Mouse (Mus musculus): Measurements from ENCODE around the gene Hscb. TPM values are rescaled to one million over a fixed set of nuclear protein-coding genes. Genes with fewer than 3 reads are reported as not detected.
A peak's percentile ranks its signal among the peaks of the same experiment; 100 is the strongest.

Hscb gene
- polyA plus RNA-seq, 1 experiment from 2014 or later: 8.9 TPM

DNA sequence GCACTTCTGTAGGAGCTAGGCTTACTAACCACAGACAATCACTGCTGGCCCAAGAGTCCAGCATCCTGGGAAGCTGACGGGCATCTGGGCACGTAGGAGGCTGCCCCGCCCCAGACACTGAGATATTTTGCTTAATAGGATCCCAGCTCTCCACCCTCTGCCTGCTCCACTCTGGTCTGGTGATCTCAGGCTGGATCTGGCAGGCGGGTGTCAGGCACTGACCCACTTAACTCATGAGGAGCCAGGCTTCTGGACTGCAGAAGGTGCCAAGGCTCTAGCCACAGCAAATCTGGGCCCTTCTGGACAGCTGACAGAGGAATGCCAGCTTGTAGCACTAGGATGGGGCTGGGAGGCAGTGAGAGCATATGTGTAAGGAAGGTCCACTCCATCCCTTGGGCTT lies 37.4 kb downstream of the Hscb start:
- Histone ChIP-seq H3K4me1 (ENCODE audit: control insufficient read depth, insufficient read depth, low read length) (peaks cover 13% of the 10 kb centered on the region), H3K27me3 (ENCODE audit: control insufficient read depth, insufficient read depth, low read length) (no peaks in the 10 kb centered on the region), H3K36me3 (ENCODE audit: control insufficient read depth, insufficient read depth, low read length) (peaks cover 74% of the 10 kb centered on the region), H3K4me3 (replicated peaks; ENCODE audit: low read depth, low read length) (no peak overlapping the region), H3K4me2 (ENCODE audit: low read length) (no peak overlapping the region), H3K9me3 (ENCODE audit: control insufficient read depth, low read length) (no peaks in the 10 kb centered on the region), H3K9ac (replicated peaks; ENCODE audit: low read length) (no peak overlapping the region), H3K27ac (replicated peaks; ENCODE audit: low read depth, low read length) (no peak overlapping the region)
- WGBS: 88% methylated on average over 4 of the region's 4 CpGs
- DNase-seq: no peak
- ATAC-seq (ENCODE audit: low FRiP score, low TSS enrichment): no peak

DNA sequence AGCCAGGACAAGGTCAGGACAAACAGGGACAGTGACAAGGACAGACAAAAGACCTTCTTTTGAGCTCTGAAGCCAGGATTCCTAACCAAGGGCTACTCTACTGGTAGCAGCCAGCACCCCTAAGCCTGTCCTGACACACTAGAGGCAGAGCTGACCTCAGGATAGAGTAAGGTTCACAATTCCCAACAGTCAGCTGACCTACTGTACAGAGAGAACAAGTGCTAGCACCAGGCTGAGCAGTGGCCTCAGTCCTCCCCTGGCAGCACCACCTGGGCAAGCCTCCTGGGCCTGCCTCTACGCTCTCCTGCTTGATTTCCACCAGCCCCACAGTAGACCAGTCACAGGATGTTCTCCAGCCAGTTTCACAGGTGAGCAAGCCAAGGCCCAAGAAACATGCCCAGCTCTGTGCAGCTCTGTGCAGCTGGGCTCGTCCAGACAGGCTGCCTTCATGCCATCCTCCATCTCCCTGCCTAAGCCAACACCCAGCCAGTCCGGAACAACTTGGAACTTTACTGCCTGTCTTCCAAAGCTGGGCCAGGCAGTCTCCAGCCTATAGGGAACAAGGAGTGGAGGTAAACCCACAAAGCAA lies 38.4 kb downstream of the Hscb start:
- Histone ChIP-seq H3K9ac (replicated peaks; ENCODE audit: low read length) (no peak overlapping the region), H3K27ac (replicated peaks; ENCODE audit: low read depth, low read length) (no peak overlapping the region), H3K27me3 (ENCODE audit: control insufficient read depth, insufficient read depth, low read length) (no peaks in the 10 kb centered on the region), H3K9me3 (ENCODE audit: control insufficient read depth, low read length) (no peaks in the 10 kb centered on the region), H3K36me3 (ENCODE audit: control insufficient read depth, insufficient read depth, low read length) (peaks cover 74% of the 10 kb centered on the region), H3K4me2 (ENCODE audit: low read length) (no peak overlapping the region), H3K4me3 (replicated peaks; ENCODE audit: low read depth, low read length) (no peak overlapping the region), H3K4me1 (ENCODE audit: control insufficient read depth, insufficient read depth, low read length) (peaks cover 4% of the 10 kb centered on the region; the same call in 1 of the 2 replicates)
- DNase-seq (no peak), ATAC-seq (ENCODE audit: low FRiP score, low TSS enrichment) (no peak)
- WGBS: 89% methylated on average over 3 of the region's 3 CpGs

DNA sequence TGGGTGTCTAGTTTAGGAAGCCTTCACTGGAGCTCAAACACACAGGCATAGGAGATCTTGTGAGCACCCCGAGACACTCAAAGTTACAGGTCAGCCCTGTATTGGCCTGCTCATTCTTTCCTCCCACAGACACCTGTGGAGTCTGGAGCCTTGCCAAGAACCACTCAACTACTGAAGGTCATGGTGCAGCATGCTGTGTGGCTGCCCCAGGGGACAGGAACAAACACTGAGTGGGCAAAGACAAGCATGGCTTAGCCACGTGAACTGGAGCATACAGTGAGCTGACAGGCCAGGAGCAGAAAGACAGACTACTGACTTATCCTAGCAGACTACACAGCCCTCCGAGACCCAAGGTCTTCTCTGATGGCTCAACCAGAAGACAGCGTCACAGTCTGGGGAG lies 41.9 kb downstream of the Hscb start:
- Histone ChIP-seq H3K36me3 (ENCODE audit: control insufficient read depth, insufficient read depth, low read length) (peaks cover 91% of the 10 kb centered on the region), H3K27ac (replicated peaks; ENCODE audit: low read depth, low read length) (no peak overlapping the region), H3K9me3 (ENCODE audit: control insufficient read depth, low read length) (no peaks in the 10 kb centered on the region), H3K9ac (replicated peaks; ENCODE audit: low read length) (no peak overlapping the region), H3K4me3 (replicated peaks; ENCODE audit: low read depth, low read length) (no peak overlapping the region), H3K4me1 (ENCODE audit: control insufficient read depth, insufficient read depth, low read length) (no peaks in the 10 kb centered on the region), H3K4me2 (ENCODE audit: low read length) (no peak overlapping the region), H3K27me3 (ENCODE audit: control insufficient read depth, insufficient read depth, low read length) (no peaks in the 10 kb centered on the region)
- no peak for DNase-seq
- WGBS: 79% methylated on average over 4 of the region's 4 CpGs
- ATAC-seq (ENCODE audit: low FRiP score, low TSS enrichment): no peak

DNA sequence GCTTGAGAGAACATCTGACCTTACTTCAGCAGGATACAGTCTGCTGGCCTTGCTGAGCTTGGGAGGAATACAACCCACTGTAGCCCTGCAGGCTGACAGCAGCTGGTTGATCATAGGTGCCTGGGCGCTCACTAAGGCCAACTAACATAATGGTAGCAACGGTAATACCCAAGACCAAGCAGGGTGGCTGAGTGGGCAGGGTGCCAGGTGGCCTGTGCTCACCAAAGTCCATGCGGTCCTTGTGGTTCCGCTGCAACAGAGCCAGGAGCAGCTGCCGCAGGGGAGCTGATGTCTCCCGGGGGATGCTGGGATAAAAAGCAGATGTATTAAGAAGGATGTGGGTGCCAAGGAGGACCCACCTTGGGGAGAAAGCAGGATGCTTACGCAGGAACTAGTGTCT lies 45.2 kb downstream of the Hscb start:
- no peaks in the 10 kb centered on the region for H3K27me3 ChIP-seq (ENCODE audit: control insufficient read depth, insufficient read depth, low read length)
- H3K4me3 ChIP-seq (replicated peaks; ENCODE audit: low read depth, low read length): no peak overlapping the region
- H3K36me3 ChIP-seq (ENCODE audit: control insufficient read depth, insufficient read depth, low read length): peaks cover 100% of the 10 kb centered on the region
- 91% methylated on average over 7 of the region's 7 CpGs for WGBS
- no peaks in the 10 kb centered on the region for H3K9me3 ChIP-seq (ENCODE audit: control insufficient read depth, low read length)
- H3K4me2 ChIP-seq (ENCODE audit: low read length): no peak overlapping the region
- DNase-seq: no peak
- no peaks in the 10 kb centered on the region for H3K4me1 ChIP-seq (ENCODE audit: control insufficient read depth, insufficient read depth, low read length)
- H3K27ac ChIP-seq (replicated peaks; ENCODE audit: low read depth, low read length): no peak overlapping the region
- H3K9ac ChIP-seq (replicated peaks; ENCODE audit: low read length): no peak overlapping the region
- ATAC-seq (ENCODE audit: low FRiP score, low TSS enrichment): no peak

DNA sequence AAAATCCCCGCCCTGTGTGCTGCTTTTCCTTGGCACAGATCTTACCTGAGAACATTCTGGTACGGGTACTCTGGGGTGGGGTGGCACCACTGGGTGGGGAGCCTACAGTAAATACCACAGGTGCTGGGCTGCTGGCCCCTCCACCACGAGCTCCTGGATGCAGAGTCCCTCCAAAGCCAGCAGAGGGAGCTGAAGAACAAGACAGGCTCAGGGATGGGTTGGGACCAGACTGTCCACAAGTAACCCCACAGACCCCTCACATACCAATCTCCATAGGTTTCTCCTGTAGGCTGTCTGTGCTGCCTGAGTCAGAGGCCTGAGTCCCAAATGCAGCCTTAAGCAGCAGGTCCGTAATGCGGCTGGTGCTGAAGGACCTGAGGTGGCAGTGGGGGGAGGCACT lies 50.9 kb downstream of the Hscb start:
- Histone ChIP-seq H3K4me2 (ENCODE audit: low read length) (no peak overlapping the region), H3K36me3 (ENCODE audit: control insufficient read depth, insufficient read depth, low read length) (peaks cover 90% of the 10 kb centered on the region), H3K27ac (replicated peaks; ENCODE audit: low read depth, low read length) (no peak overlapping the region), H3K4me1 (ENCODE audit: control insufficient read depth, insufficient read depth, low read length) (no peaks in the 10 kb centered on the region), H3K9me3 (ENCODE audit: control insufficient read depth, low read length) (no peaks in the 10 kb centered on the region), H3K27me3 (ENCODE audit: control insufficient read depth, insufficient read depth, low read length) (no peaks in the 10 kb centered on the region), H3K4me3 (replicated peaks; ENCODE audit: low read depth, low read length) (no peak overlapping the region), H3K9ac (replicated peaks; ENCODE audit: low read length) (no peak overlapping the region)
- DNase-seq: peak; percentile 83
- 0 out of 2 replicates have a peak, but pooled peaks have one; percentile 34 for ATAC-seq (ENCODE audit: low FRiP score, low TSS enrichment)
- WGBS: 67% methylated on average over 5 of the region's 5 CpGs

DNA sequence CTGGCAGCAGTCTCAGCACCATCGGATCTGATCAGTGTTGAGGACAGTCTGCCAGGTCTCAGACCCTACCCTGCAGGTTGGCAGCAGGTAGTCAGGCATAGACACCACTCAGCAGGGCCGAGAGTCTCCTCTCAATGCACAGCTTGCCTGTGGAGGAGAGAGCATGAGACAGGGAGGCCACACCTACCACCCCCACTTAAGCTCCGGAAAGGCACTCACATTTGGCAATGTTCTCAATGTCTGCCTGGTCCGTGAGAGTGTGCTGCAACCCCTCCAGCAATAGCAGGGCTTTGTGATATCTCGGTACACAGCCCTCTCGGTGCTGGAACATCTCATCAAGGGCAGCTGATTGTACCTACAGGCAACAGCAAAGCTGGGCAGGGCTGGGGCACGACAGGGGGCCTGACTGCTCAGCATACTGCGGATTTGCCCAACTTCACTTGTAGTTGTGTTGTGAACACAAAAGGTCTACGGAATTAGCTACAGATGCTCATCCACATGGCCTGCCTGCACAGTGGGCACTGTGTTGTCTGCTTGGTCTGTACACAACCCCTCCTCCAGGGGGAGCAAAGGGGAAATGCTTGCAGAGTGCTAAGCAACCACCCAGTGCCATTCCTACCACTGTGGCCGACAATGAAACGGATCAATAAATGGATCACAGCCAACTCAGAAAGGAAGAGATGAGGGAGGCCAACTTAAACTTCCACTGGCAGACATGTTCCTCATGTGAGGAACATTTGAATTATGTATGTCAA lies 53.3 kb downstream of the Hscb start:
- Histone ChIP-seq H3K4me1 (ENCODE audit: control insufficient read depth, insufficient read depth, low read length) (no peaks in the 10 kb centered on the region), H3K4me2 (ENCODE audit: low read length) (no peak overlapping the region), H3K9me3 (ENCODE audit: control insufficient read depth, low read length) (no peaks in the 10 kb centered on the region), H3K9ac (replicated peaks; ENCODE audit: low read length) (no peak overlapping the region), H3K4me3 (replicated peaks; ENCODE audit: low read depth, low read length) (no peak overlapping the region), H3K36me3 (ENCODE audit: control insufficient read depth, insufficient read depth, low read length) (peaks cover 66% of the 10 kb centered on the region), H3K27ac (replicated peaks; ENCODE audit: low read depth, low read length) (no peak overlapping the region), H3K27me3 (ENCODE audit: control insufficient read depth, insufficient read depth, low read length) (no peaks in the 10 kb centered on the region)
- ATAC-seq (ENCODE audit: low FRiP score, low TSS enrichment): no peak; the same call in 1 of the 2 replicates
- no peak for DNase-seq
- 80% methylated on average over 11 of the region's 11 CpGs for WGBS

DNA sequence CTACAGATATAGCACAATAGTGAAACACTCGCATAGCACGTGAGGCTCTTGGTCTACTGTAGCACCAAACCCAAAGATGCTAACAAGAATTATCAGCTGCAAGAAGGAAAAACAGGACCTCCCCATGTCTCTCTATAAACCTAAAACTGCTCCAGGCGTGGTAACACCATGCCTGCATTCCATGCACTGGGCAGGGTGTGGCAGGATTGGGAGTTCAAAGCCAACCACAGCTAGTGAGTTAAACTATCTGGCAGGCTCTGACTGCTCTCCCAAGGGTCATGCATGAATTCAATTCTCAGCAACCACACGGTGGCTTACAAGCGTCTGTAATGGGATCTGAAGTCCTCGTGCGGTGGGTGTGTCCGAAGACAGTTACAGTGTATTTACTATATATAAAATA lies 56.4 kb downstream of the Hscb start:
- Histone ChIP-seq H3K9me3 (ENCODE audit: control insufficient read depth, low read length) (no peaks in the 10 kb centered on the region), H3K4me2 (ENCODE audit: low read length) (no peak overlapping the region), H3K9ac (replicated peaks; ENCODE audit: low read length) (no peak overlapping the region), H3K27me3 (ENCODE audit: control insufficient read depth, insufficient read depth, low read length) (no peaks in the 10 kb centered on the region), H3K27ac (replicated peaks; ENCODE audit: low read depth, low read length) (no peak overlapping the region), H3K4me3 (replicated peaks; ENCODE audit: low read depth, low read length) (no peak overlapping the region), H3K36me3 (ENCODE audit: control insufficient read depth, insufficient read depth, low read length) (peaks cover 35% of the 10 kb centered on the region), H3K4me1 (ENCODE audit: control insufficient read depth, insufficient read depth, low read length) (peaks cover 12% of the 10 kb centered on the region)
- DNase-seq: no peak
- no peak for ATAC-seq (ENCODE audit: low FRiP score, low TSS enrichment)
- 76% methylated on average over 8 of the region's 8 CpGs for WGBS

DNA sequence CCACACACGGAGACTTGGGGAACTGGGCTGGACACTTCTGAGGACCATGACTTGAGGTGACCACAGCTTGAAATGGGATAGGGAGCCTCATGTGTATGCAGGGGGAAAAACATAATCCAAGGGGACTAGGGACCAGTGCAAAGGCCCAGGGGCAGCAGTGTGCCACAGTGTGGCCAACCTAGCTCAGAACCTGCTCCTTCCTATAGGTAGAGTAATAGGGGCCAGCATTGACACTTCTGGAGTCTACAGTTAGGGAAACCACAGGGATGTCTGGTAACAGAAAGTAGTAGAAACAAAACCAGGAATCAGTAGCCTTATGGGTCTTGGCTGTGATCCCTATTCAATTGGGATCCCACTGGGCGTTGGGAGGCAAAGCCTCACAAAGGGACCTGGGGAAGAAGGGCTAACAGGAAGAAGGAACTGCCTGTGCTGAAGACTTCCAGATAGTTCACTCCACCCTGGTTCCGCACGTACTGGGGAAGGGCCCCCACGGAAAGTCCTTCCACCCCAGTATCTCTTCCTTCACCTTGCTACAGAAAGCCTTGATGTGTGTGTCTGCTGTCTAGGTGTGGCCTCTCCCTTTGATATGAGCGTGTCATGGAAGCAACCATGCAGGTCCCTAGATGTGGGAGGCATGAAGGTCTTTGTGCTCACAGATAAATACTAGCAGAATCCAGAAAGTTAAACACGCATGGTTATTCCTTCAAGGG lies 57.9 kb downstream of the Hscb start:
- Histone ChIP-seq H3K4me3 (replicated peaks; ENCODE audit: low read depth, low read length) (no peak overlapping the region), H3K9ac (replicated peaks; ENCODE audit: low read length) (no peak overlapping the region), H3K9me3 (ENCODE audit: control insufficient read depth, low read length) (no peaks in the 10 kb centered on the region), H3K27me3 (ENCODE audit: control insufficient read depth, insufficient read depth, low read length) (no peaks in the 10 kb centered on the region), H3K27ac (replicated peaks; ENCODE audit: low read depth, low read length) (no peak overlapping the region), H3K4me1 (ENCODE audit: control insufficient read depth, insufficient read depth, low read length) (peaks cover 12% of the 10 kb centered on the region), H3K4me2 (ENCODE audit: low read length) (no peak overlapping the region), H3K36me3 (ENCODE audit: control insufficient read depth, insufficient read depth, low read length) (peaks cover 24% of the 10 kb centered on the region)
- DNase-seq (no peak), ATAC-seq (ENCODE audit: low FRiP score, low TSS enrichment) (no peak)
- WGBS: 89% methylated on average over 7 of the region's 7 CpGs

All from midbrain, embryonic 14.5 days (tissue).